Mouse (Mus musculus): ENCODE results near the gene Serpina1b. TPM values are rescaled to one million over a fixed set of nuclear protein-coding genes. Genes with fewer than 3 reads are reported as not detected.
"Not testable (repeated sequence)": the region's sequence is repeated elsewhere in the genome, so short reads cannot be mapped to it uniquely, and the experiment has no call there.

Serpina1b gene
- polyA plus RNA-seq, 1 experiment, result not detected

DNA sequence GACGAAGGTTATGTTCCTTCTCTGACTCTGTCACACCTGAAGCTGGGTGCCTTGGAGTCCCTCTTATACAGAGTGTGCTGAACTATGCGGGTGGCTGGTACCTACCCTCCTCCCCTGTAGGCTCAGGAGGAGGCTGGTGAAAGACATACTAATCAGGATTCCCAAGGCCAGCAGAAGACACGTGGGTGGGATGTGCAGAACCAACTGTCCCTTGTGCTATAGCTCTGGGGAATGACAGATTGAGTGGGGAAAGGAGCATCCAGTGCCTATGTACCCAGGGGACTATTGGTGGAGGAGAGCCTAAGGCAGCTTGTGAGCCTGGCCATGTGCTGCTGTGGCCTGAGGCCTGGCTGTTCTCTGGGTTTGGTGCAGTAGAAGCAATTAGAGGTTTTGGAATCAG lies 144.1 kb downstream of the Serpina1b start:
- H3K9me3 ChIP-seq, result peaks cover 9% of the 10 kb centered on the region; the same call in 1 of the 2 replicates
- no peak for TF ChIP-seq FLI1 (IDR thresholded peaks at IDR 0.05; ENCODE audit: low read length)
- no peak for TF ChIP-seq GATA1 (IDR thresholded peaks at IDR 0.05; ENCODE audit: borderline replicate concordance, low read length)
- no peaks in the 10 kb centered on the region for H3K36me3 ChIP-seq (replicated peaks; ENCODE audit: low read length)
- H3K4me1 ChIP-seq, result no peaks in the 10 kb centered on the region
- H3K4me3 ChIP-seq (replicated peaks), result no peak overlapping the region
- no peaks in the 10 kb centered on the region for H3K27me3 ChIP-seq (replicated peaks)

GRCm38 (mm10) chr12:103685386-103685785 lies 144.8 kb downstream of the Serpina1b start:
- Histone ChIP-seq H3K9me3 (peaks cover 9% of the 10 kb centered on the region; the same call in 1 of the 2 replicates), H3K36me3 (replicated peaks; ENCODE audit: low read length) (no peaks in the 10 kb centered on the region), H3K4me3 (replicated peaks) (no peak overlapping the region), H3K4me1 (no peaks in the 10 kb centered on the region), H3K27me3 (replicated peaks) (no peaks in the 10 kb centered on the region)
- TF ChIP-seq GATA1 (IDR thresholded peaks at IDR 0.05; ENCODE audit: borderline replicate concordance, low read length) (no peak), FLI1 (IDR thresholded peaks at IDR 0.05; ENCODE audit: low read length) (no peak)

DNA sequence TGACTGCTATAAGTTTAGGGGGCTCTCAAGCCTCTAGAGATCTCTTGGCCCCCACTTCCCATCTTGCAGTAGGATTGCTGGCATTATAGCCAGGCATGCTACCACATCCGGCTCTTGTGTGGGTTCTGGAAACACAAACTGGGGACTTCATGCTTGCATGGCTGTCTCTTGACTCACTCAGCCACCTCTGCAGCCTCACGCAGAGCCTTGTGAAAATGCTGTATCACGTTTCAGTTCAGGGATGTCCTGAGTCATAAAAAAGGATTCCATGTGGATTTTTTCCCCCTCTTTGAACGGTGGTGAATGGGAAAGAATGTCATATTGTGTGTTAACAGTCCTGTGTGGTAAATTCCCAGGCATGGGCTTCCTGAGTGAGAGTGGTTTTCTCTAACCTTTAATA lies 146.4 kb downstream of the Serpina1b start:
- Histone ChIP-seq H3K4me3 (replicated peaks) (no peak overlapping the region), H3K4me1 (no peaks in the 10 kb centered on the region), H3K27me3 (replicated peaks) (no peaks in the 10 kb centered on the region), H3K9me3 (peaks cover 5% of the 10 kb centered on the region; the same call in 1 of the 2 replicates), H3K36me3 (replicated peaks; ENCODE audit: low read length) (no peaks in the 10 kb centered on the region)
- TF ChIP-seq FLI1 (IDR thresholded peaks at IDR 0.05; ENCODE audit: low read length), result no peak
- no peak for TF ChIP-seq GATA1 (IDR thresholded peaks at IDR 0.05; ENCODE audit: borderline replicate concordance, low read length)

GRCm38 (mm10) chr12:103681739-103682138 lies 148.4 kb downstream of the Serpina1b start:
- H3K36me3 ChIP-seq (replicated peaks; ENCODE audit: low read length), result no peaks in the 10 kb centered on the region
- H3K4me1 ChIP-seq, result no peaks in the 10 kb centered on the region
- peaks cover 5% of the 10 kb centered on the region; the same call in 1 of the 2 replicates for H3K9me3 ChIP-seq
- TF ChIP-seq GATA1 (IDR thresholded peaks at IDR 0.05; ENCODE audit: borderline replicate concordance, low read length) (no peak), FLI1 (IDR thresholded peaks at IDR 0.05; ENCODE audit: low read length) (no peak)
- H3K4me3 ChIP-seq (replicated peaks), result no peak overlapping the region
- H3K27me3 ChIP-seq (replicated peaks), result no peaks in the 10 kb centered on the region

- no peaks in the 10 kb centered on the region for H3K4me1 ChIP-seq
- H3K4me3 ChIP-seq (replicated peaks), result no peak overlapping the region
- H3K36me3 ChIP-seq (replicated peaks; ENCODE audit: low read length), result no peaks in the 10 kb centered on the region
- peaks cover 1% of the 10 kb centered on the region; the same call in 1 of the 2 replicates for H3K9me3 ChIP-seq
- no peaks in the 10 kb centered on the region for H3K27me3 ChIP-seq (replicated peaks)
- no peak for TF ChIP-seq GATA1 (IDR thresholded peaks at IDR 0.05; ENCODE audit: borderline replicate concordance, low read length)
- TF ChIP-seq FLI1 (IDR thresholded peaks at IDR 0.05; ENCODE audit: low read length), result no peak
These were observed 149.0 kb downstream of the Serpina1b start for GRCm38 (mm10) chr12:103681169-103681568.

GRCm38 (mm10) chr12:103679853-103680252 lies 150.3 kb downstream of the Serpina1b start:
- not testable (repeated sequence) for H3K4me3 ChIP-seq (replicated peaks); H3K27me3 ChIP-seq (replicated peaks); H3K9me3 ChIP-seq; H3K4me1 ChIP-seq; H3K36me3 ChIP-seq (replicated peaks; ENCODE audit: low read length)

Other genes with a start within 250 kb of the Serpina1b start
- 1.4 TPM in 1 of 2 replicates, not detected in the other for gene Serpina10, start 198.9 kb downstream of the Serpina1b start, polyA plus RNA-seq (2012; ENCODE audit: insufficient read depth, low replicate concordance)
- gene Serpina6, start 173.2 kb downstream of the Serpina1b start, polyA plus RNA-seq (2012; ENCODE audit: insufficient read depth, low replicate concordance), result not detected in 2 replicates
- not detected in 2 replicates for gene Serpina16, start 154.2 kb downstream of the Serpina1b start, polyA plus RNA-seq (2012; ENCODE audit: insufficient read depth, low replicate concordance)
- not detected in 2 replicates for gene Serpina1f, start 134.8 kb downstream of the Serpina1b start, polyA plus RNA-seq (2012; ENCODE audit: insufficient read depth, low replicate concordance)
- gene Serpina1d, start 56.8 kb downstream of the Serpina1b start, polyA plus RNA-seq (2012; ENCODE audit: insufficient read depth, low replicate concordance), result not detected in 2 replicates
- gene Serpina1a, start 33.2 kb upstream of the Serpina1b start, polyA plus RNA-seq (2012; ENCODE audit: insufficient read depth, low replicate concordance), result not detected in 2 replicates
- gene Serpina1c, start 74.5 kb upstream of the Serpina1b start, polyA plus RNA-seq (2012; ENCODE audit: insufficient read depth, low replicate concordance), result not detected in 2 replicates
- gene Serpina1e, start 128.6 kb upstream of the Serpina1b start, polyA plus RNA-seq (2012; ENCODE audit: insufficient read depth, low replicate concordance), result not detected in 2 replicates
- gene Serpina11, start 159.6 kb upstream of the Serpina1b start, polyA plus RNA-seq (2012; ENCODE audit: insufficient read depth, low replicate concordance), result not detected in 2 replicates
- gene Serpina9, start 183.4 kb upstream of the Serpina1b start, polyA plus RNA-seq (2012; ENCODE audit: insufficient read depth, low replicate concordance), result not detected in 2 replicates
- not detected in 2 replicates for gene Serpina12, start 214.1 kb upstream of the Serpina1b start, polyA plus RNA-seq (2012; ENCODE audit: insufficient read depth, low replicate concordance)

All from megakaryocyte, embryonic 14.5 days (primary cell).